In genomic region chr7:39864130-39864529, GRCm38 (mm10) we compare ENCODE assay signal across 19 mouse cellular contexts.
DNase-seq lines count a peak whose midpoint lies in the region; ATAC-seq and TF ChIP-seq lines count a peak whose summit lies in the region.
"Had no signal": no experiment of that assay in that cellular context is flagged by ENCODE, and none has a peak within 500 bp of the region (broad histone marks: within the 10 kb centered on the region; RNA-seq: fewer than 3 reads in every experiment).

No protein-coding gene starts in this region.

- no peaks in the 10 kb centered on the region for H3K27me3 ChIP-seq in forebrain, embryonic 14.5 days (replicated peaks; ENCODE audit: control insufficient read depth, insufficient read depth, low read length)
- H3K27me3 ChIP-seq in forebrain, embryonic 15.5 days, result no peaks in the 10 kb centered on the region
- H3K27me3 ChIP-seq in hindbrain, embryonic 14.5 days (ENCODE audit: control insufficient read depth, insufficient read depth, low read length), result no peaks in the 10 kb centered on the region
- H3K27me3 ChIP-seq in hindbrain, embryonic 10.5 days (ENCODE audit: insufficient read depth, poor library complexity, severe bottlenecking), result no peaks in the 10 kb centered on the region
- no peaks in the 10 kb centered on the region for H3K27me3 ChIP-seq in midbrain, embryonic 14.5 days (ENCODE audit: control insufficient read depth, insufficient read depth, low read length)
- no peaks in the 10 kb centered on the region for H3K27me3 ChIP-seq in midbrain, embryonic 13.5 days
- H3K27me3 ChIP-seq in midbrain, postnatal 0 days (ENCODE audit: insufficient read depth, low read length), result no peaks in the 10 kb centered on the region
- H3K27me3 ChIP-seq: hindbrain, embryonic 13.5 days; intestine, embryonic 15.5 days had no signal

- no peak for ATAC-seq in forebrain, embryonic 14.5 days
- no peak for ATAC-seq in forebrain, embryonic 15.5 days (replicated peaks)
- ATAC-seq in hindbrain, embryonic 14.5 days (ENCODE audit: low FRiP score), result no peak
- ATAC-seq in midbrain, embryonic 14.5 days (ENCODE audit: low FRiP score, low TSS enrichment), result no peak
- ATAC-seq in midbrain, embryonic 13.5 days, result no peak
- ATAC-seq in midbrain, postnatal 0 days (ENCODE audit: low FRiP score), result peak; percentile 58; the same call in 1 of the 2 replicates
- ATAC-seq: CD4-positive, CD25-positive, alpha-beta regulatory T cell, adult 4 months; intestine, embryonic 15.5 days had no signal

- 77% methylated on average over 3 of the region's 3 CpGs for WGBS in forebrain, embryonic 14.5 days
- 86% methylated on average over 3 of the region's 3 CpGs for WGBS in forebrain, embryonic 15.5 days
- WGBS in hindbrain, embryonic 14.5 days, result 76% methylated on average over 3 of the region's 3 CpGs
- WGBS in hindbrain, embryonic 10.5 days, result 82% methylated on average over 3 of the region's 3 CpGs
- WGBS in midbrain, embryonic 14.5 days, result 63% methylated on average over 3 of the region's 3 CpGs
- 69% methylated on average over 3 of the region's 3 CpGs for WGBS in midbrain, embryonic 13.5 days
- WGBS in midbrain, postnatal 0 days, result 49% methylated on average over 3 of the region's 3 CpGs

- no peaks in the 10 kb centered on the region for H3K4me1 ChIP-seq in forebrain, embryonic 14.5 days (ENCODE audit: control insufficient read depth, insufficient read depth, low read length)
- no peaks in the 10 kb centered on the region for H3K4me1 ChIP-seq in forebrain, embryonic 15.5 days
- H3K4me1 ChIP-seq in hindbrain, embryonic 14.5 days (replicated peaks; ENCODE audit: control insufficient read depth, insufficient read depth, low read length), result peaks cover 11% of the 10 kb centered on the region; the same call in 1 of the 2 replicates
- peaks cover 14% of the 10 kb centered on the region; the same call in 1 of the 2 replicates for H3K4me1 ChIP-seq in hindbrain, embryonic 10.5 days (replicated peaks)
- no peaks in the 10 kb centered on the region for H3K4me1 ChIP-seq in midbrain, embryonic 14.5 days (ENCODE audit: control insufficient read depth, insufficient read depth, low read length)
- H3K4me1 ChIP-seq in midbrain, embryonic 13.5 days (replicated peaks), result peaks cover 10% of the 10 kb centered on the region
- peaks cover 3% of the 10 kb centered on the region; the same call in 1 of the 2 replicates for H3K4me1 ChIP-seq in midbrain, postnatal 0 days (ENCODE audit: insufficient read depth, low read length)
- H3K4me1 ChIP-seq: intestine, embryonic 15.5 days had no signal

- no peak overlapping the region for H3K27ac ChIP-seq in forebrain, embryonic 14.5 days (ENCODE audit: low read depth, low read length)
- no peak overlapping the region for H3K27ac ChIP-seq in forebrain, embryonic 15.5 days (replicated peaks)
- no peak overlapping the region for H3K27ac ChIP-seq in hindbrain, embryonic 14.5 days
- H3K27ac ChIP-seq in hindbrain, embryonic 10.5 days, result no peak overlapping the region
- no peak overlapping the region for H3K27ac ChIP-seq in midbrain, embryonic 14.5 days (replicated peaks; ENCODE audit: low read depth, low read length)
- H3K27ac ChIP-seq in midbrain, embryonic 13.5 days, result no peak overlapping the region
- no peak overlapping the region for H3K27ac ChIP-seq in midbrain, postnatal 0 days (ENCODE audit: low read depth, low read length)
- H3K27ac ChIP-seq: hindbrain, embryonic 13.5 days; intestine, embryonic 15.5 days had no signal

- H3K9ac ChIP-seq in forebrain, embryonic 14.5 days (ENCODE audit: low read length), result no peak overlapping the region
- no peak overlapping the region for H3K9ac ChIP-seq in forebrain, embryonic 15.5 days (replicated peaks)
- H3K9ac ChIP-seq in hindbrain, embryonic 14.5 days, result no peak overlapping the region
- H3K9ac ChIP-seq in midbrain, embryonic 14.5 days (replicated peaks; ENCODE audit: low read length), result no peak overlapping the region
- H3K9ac ChIP-seq in midbrain, embryonic 13.5 days (replicated peaks), result no peak overlapping the region
- no peak overlapping the region for H3K9ac ChIP-seq in midbrain, postnatal 0 days (replicated peaks; ENCODE audit: low read length, poor library complexity, severe bottlenecking)
- H3K9ac ChIP-seq: hindbrain, embryonic 13.5 days; intestine, embryonic 15.5 days had no signal

- TF ChIP-seq CTCF in midbrain, postnatal 0 days (IDR thresholded peaks at IDR 0.05), result no peak

- no peak overlapping the region for H3K4me2 ChIP-seq in forebrain, embryonic 14.5 days (ENCODE audit: low read length)
- H3K4me2 ChIP-seq in forebrain, embryonic 15.5 days (replicated peaks), result no peak overlapping the region
- no peak overlapping the region for H3K4me2 ChIP-seq in hindbrain, embryonic 14.5 days (replicated peaks)
- no peak overlapping the region for H3K4me2 ChIP-seq in midbrain, embryonic 14.5 days (ENCODE audit: low read length)
- no peak overlapping the region for H3K4me2 ChIP-seq in midbrain, embryonic 13.5 days (replicated peaks)
- no peak overlapping the region for H3K4me2 ChIP-seq in midbrain, postnatal 0 days (ENCODE audit: low read depth, low read length, poor library complexity, severe bottlenecking)
- H3K4me2 ChIP-seq: heart, embryonic 11.5 days; hindbrain, embryonic 13.5 days; intestine, embryonic 15.5 days had no signal

- no peaks in the 10 kb centered on the region for H3K9me3 ChIP-seq in forebrain, embryonic 14.5 days (replicated peaks; ENCODE audit: control insufficient read depth, low read length)
- no peaks in the 10 kb centered on the region for H3K9me3 ChIP-seq in forebrain, embryonic 15.5 days
- H3K9me3 ChIP-seq in hindbrain, embryonic 14.5 days (ENCODE audit: control insufficient read depth, low read length), result no peaks in the 10 kb centered on the region
- H3K9me3 ChIP-seq in hindbrain, embryonic 10.5 days, result no peaks in the 10 kb centered on the region
- H3K9me3 ChIP-seq in midbrain, embryonic 14.5 days (ENCODE audit: control insufficient read depth, low read length), result no peaks in the 10 kb centered on the region
- H3K9me3 ChIP-seq in midbrain, embryonic 13.5 days, result no peaks in the 10 kb centered on the region
- H3K9me3 ChIP-seq in midbrain, postnatal 0 days (ENCODE audit: low read length), result no peaks in the 10 kb centered on the region
- H3K9me3 ChIP-seq: hindbrain, embryonic 13.5 days; intestine, embryonic 15.5 days had no signal

- no peaks in the 10 kb centered on the region for H3K36me3 ChIP-seq in forebrain, embryonic 14.5 days (ENCODE audit: control insufficient read depth, insufficient read depth, low read length)
- no peaks in the 10 kb centered on the region for H3K36me3 ChIP-seq in forebrain, embryonic 15.5 days
- H3K36me3 ChIP-seq in hindbrain, embryonic 14.5 days (replicated peaks; ENCODE audit: control insufficient read depth, insufficient read depth), result no peaks in the 10 kb centered on the region
- H3K36me3 ChIP-seq in hindbrain, embryonic 10.5 days, result no peaks in the 10 kb centered on the region
- H3K36me3 ChIP-seq in midbrain, embryonic 14.5 days (ENCODE audit: control insufficient read depth, insufficient read depth, low read length), result no peaks in the 10 kb centered on the region
- H3K36me3 ChIP-seq in midbrain, embryonic 13.5 days, result no peaks in the 10 kb centered on the region
- H3K36me3 ChIP-seq in midbrain, postnatal 0 days (ENCODE audit: insufficient read depth, low read length), result no peaks in the 10 kb centered on the region
- H3K36me3 ChIP-seq: hindbrain, embryonic 13.5 days; intestine, embryonic 15.5 days had no signal

- peak; percentile 16 for DNase-seq in forebrain, embryonic 14.5 days (ENCODE audit: low spot score)
- peak; percentile 23 for DNase-seq in hindbrain, embryonic 14.5 days (ENCODE audit: low spot score)
- DNase-seq in hindbrain, embryonic 10.5 days (ENCODE audit: low spot score), result no peak
- DNase-seq in midbrain, embryonic 14.5 days, result peak; percentile 46
- peak; percentile 12 for DNase-seq in midbrain, postnatal 0 days (ENCODE audit: low spot score)
- no peak for DNase-seq in heart, adult 11 months
- DNase-seq: adrenal gland, postnatal 14 days; cerebellum, adult 11 months; cerebellum, adult 2 months; cerebellum, adult 9-11 months; cerebellum, postnatal 25 days; gastrocnemius, postnatal 10 days; gastrocnemius, postnatal 36 days had no signal

- no peak overlapping the region for H3K4me3 ChIP-seq in forebrain, embryonic 14.5 days (ENCODE audit: low read depth, low read length)
- H3K4me3 ChIP-seq in forebrain, embryonic 15.5 days, result no peak overlapping the region
- H3K4me3 ChIP-seq in hindbrain, embryonic 14.5 days (replicated peaks; ENCODE audit: low read length), result no peak overlapping the region
- H3K4me3 ChIP-seq in hindbrain, embryonic 10.5 days, result no peak overlapping the region
- H3K4me3 ChIP-seq in midbrain, embryonic 14.5 days (replicated peaks; ENCODE audit: low read depth, low read length), result no peak overlapping the region
- H3K4me3 ChIP-seq in midbrain, embryonic 13.5 days (replicated peaks), result no peak overlapping the region
- H3K4me3 ChIP-seq in midbrain, postnatal 0 days (ENCODE audit: low read depth, low read length), result no peak overlapping the region
- H3K4me3 ChIP-seq: hindbrain, embryonic 13.5 days; intestine, embryonic 15.5 days had no signal

Comparison
In these comparisons a context has a peak if more than half of its experiments do, and no peak if none do; other contexts are left out.
1. DNase-seq: peak in forebrain, embryonic 14.5 days (single experiment), hindbrain, embryonic 14.5 days (single experiment), midbrain, embryonic 14.5 days (single experiment) and midbrain, postnatal 0 days (single experiment); none in hindbrain, embryonic 10.5 days (single experiment) and heart, adult 11 months (single experiment).